Mouse (Mus musculus): ENCODE data around the gene Vegfd.

Gene Vegfd

DNA sequence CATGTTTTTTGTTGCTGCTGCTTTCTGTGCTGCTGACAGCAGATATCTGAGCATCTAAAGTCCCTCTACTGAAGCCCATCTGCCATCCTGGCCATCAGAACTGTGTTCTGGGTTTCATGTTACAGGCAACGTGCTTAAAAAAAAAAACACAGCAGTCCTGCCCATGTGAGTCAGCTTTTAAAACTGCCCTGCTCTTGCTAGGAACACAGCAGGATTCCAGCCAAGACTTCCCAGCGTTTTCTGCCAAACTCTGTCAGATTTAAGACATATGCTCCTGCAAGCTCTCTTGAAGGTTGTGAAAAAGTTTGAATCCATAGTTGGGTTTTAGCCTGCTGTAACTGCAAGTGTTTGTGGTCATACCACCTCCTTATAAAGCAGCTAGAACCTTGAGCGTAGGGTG lies at the start of gene Vegfd:
Gene Vegfd, plus strand, starts transcription at position 298 of the 400 bp plus-strand sequence.
- DNase-seq (ENCODE audit: low read depth, low spot score): peak; percentile 95

DNA sequence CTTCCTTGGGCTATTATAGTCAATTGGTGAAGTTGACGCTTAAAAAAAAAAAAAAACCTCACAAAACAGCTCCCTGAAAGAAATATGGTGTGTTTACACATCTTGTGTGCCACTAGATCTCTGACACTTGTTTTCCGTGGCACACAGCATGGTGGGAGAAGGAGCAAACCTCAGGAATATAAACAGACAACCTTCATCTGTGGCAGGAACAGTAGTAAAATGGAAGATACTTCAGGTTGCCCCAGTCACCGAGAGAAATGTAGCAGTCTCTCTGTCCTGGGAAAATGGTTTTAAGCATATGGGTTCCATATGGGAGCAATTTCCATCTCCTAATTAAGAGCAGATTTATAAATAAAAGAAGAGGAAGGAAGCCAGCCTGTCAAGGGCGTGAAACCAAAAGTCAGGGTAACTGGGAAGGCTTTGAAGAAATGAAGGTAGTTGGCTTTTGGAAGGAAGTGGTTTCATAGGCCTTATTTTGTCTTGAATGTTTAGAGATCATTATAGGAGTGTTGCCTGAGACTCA lies 49.7 kb upstream of the Vegfd start:
- DNase-seq (ENCODE audit: low read depth, low spot score): peak; percentile 3

DNA sequence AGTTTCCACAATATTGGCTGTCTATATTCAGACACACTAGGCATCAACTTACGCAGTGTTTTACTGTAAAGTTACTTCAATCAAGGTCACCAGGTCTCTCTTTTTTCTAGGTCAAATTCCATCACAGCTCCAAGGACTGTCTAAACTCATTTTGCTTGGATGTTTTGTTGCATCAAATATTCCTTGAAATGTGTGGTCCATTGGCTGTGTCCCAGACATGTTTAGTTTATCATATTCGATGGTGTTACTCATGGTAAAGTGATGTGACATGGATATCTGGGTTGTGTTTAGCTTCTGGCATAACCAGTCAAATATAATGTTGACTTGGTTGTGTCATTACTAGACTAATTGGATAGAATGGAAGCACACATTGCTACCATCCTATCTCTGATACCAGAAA lies 42.8 kb upstream of the Vegfd start:
- peak; percentile 31 for DNase-seq (ENCODE audit: low read depth, low spot score)

DNA sequence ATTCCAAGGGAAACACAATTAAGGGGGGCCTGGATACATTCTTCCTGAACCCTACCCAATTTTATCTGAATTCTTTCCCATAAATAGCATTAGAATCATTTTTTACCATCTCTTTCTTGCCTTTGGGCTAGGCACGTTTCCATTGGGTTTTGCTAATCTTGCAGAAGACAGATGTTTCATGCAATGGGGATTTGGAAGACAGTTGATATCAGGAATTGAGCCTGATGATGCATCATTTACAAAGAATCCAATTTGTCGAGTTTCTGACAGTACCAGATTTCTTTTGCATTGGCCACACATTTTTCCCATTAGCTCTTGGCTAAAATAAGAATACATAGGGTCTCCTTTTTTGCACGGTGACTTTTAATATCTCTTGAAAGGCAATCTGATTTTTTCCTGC lies 42.4 kb upstream of the Vegfd start:
- peak; percentile 50 for DNase-seq (ENCODE audit: low read depth, low spot score)

DNA sequence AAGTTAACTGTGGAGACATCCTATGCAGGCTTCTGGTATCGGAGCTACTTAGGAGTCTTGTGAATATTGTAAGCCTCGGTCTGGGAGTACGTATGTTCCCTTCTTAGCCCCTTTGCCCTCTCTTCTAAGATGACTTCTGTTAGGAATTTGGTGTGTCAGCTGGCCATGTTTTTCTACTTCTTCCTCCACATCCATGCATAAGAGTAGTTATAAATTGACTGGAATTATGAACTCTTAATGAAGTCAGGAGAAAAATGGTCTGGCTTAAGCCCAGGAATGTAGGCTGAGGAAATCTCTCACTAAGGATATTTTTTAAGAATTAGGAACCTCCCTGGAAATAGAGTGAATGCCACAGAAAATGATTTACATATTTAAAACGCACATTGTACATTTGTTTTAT lies 34.6 kb upstream of the Vegfd start:
- DNase-seq (ENCODE audit: low read depth, low spot score): no peak

DNA sequence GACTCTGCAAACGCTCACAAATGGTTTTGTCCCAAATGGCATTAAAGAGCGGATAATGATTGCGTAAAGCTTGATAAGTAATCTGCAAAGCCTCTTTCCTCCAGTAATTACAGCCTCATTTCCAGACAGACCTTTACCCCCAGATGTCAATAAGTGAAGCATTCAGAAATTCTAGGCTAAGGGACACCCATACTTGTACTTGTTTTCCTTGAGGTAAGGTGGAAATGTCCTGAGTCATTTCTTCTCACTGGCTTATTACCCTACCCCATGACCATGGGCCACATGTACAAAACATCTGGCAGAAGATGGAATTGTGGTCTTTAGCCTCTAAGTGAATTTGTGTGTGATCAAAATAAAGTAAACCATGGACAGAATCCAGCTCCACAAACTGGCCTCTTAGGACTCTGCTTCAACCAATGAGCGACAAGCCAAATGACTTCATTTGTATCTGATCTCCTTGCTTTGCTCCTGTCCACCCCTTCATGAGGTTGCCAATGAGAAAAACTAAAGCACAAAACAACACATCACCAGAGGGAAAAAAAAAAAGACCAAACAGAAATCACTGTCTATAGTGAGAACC lies 27.7 kb upstream of the Vegfd start:
- DNase-seq (ENCODE audit: low read depth, low spot score): peak; percentile 3

DNA sequence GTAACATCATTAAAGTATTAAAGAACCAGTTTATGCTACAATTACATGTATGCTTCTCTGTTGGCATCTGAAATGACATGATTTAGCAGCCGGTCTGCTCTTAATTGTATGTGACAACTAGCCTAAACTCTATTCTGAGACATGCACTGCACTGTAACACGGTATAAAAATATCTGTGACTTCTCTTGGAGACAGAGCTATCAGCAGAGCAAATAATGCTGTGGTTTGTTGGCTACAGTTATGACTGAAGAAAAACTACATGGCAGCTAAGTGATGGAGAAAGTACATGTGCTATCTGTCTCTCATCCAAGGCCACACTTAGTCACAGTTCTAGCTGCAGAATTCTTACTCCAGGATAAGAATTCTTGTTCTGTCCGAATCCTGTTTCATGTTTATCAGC lies 24.2 kb upstream of the Vegfd start:
- DNase-seq (ENCODE audit: low read depth, low spot score): no peak

DNA sequence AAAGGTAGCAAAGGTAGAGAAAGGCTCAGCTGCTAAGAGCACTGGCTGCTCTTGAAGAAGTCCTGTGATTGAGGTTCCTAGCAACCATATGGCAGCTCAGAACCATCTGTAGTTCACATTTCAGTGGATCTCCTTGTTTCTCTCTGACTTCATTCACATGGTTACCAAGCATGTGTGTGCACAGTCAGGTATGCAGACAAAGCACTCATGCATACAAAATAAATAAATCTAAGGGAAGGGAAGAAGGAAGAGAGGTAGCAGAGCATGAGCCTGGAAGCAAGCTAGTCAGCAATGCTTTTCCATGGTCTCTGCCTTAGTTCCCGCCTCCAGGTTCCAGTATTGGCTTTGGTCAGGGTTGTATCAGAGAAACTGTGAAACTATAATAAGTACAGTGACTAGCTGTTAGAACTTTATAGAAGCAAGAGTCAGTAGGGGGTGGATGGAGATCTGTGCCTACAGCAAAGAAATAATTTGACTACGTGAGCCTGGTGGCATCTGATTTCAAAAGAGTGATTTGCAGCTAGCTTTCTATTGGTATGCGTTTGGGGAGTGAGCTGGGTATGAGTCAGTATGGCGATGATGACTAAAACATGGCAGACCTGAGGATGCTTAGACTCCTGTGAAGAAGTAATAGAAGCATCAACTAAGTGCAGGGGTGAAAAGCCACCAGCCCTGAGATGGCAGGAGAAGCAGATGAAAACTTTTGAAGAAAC lies 7.9 kb upstream of the Vegfd start:
- peak; percentile 71 for DNase-seq (ENCODE audit: low read depth, low spot score)

DNA sequence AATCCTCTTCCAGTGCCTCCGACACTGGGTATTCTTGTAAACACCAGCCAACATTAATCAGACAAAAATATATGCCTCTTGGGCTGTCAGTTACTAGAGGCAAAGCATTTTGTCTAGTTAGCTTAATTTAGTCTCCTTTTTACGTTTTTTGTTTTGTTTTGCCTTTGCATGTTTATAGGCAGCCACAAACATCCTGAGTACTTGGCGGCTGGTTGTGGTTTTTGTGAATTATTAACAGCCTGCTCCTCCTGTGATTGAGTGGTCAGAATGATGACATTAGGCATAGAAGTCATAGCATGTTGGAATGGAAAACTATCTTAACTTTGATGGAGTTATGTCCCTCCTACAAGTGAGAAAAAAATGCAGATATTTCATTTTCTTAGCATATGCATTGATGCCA lies 2.6 kb upstream of the Vegfd start:
- DNase-seq (ENCODE audit: low read depth, low spot score): no peak

DNA sequence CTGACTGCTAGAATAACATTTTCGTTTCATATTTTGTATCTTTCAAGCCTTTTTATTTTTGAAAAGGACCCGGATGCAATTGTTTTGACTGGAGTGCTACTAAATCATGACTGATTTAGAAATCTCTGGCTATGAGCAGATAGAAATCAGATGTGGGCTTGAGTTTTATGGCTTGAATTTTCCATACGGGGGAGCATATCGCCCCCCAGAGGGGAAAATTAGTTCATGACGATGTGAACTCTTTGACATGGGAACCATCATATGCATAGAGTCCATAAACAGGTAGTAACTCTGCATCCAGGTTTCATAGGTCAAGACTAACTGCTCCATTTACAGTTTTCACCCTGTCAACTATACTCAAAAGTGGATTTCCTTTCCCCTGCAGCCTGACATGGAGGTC lies 1.4 kb downstream of the Vegfd start:
- peak; percentile 73 for DNase-seq (ENCODE audit: low read depth, low spot score)

DNA sequence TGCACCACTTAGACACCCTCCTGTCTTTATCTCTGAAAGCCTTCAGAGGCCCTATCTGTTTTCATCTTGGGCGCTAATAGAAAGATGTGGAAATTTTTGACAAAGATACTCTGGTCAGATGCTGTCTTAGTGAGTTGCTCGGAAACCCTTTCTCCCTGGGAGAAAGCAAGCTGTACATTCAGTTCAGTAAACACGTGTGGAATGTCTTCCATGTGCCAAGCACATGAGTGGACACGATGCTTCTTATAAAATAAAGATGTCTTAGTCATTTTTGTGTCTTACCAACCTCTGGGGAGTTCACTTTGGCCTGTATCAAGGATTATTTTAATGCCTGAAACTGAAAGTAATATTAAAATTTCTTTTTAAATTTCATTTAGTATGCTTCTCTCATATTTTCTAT lies 6.5 kb downstream of the Vegfd start:
- peak; percentile 77 for DNase-seq (ENCODE audit: low read depth, low spot score)

DNA sequence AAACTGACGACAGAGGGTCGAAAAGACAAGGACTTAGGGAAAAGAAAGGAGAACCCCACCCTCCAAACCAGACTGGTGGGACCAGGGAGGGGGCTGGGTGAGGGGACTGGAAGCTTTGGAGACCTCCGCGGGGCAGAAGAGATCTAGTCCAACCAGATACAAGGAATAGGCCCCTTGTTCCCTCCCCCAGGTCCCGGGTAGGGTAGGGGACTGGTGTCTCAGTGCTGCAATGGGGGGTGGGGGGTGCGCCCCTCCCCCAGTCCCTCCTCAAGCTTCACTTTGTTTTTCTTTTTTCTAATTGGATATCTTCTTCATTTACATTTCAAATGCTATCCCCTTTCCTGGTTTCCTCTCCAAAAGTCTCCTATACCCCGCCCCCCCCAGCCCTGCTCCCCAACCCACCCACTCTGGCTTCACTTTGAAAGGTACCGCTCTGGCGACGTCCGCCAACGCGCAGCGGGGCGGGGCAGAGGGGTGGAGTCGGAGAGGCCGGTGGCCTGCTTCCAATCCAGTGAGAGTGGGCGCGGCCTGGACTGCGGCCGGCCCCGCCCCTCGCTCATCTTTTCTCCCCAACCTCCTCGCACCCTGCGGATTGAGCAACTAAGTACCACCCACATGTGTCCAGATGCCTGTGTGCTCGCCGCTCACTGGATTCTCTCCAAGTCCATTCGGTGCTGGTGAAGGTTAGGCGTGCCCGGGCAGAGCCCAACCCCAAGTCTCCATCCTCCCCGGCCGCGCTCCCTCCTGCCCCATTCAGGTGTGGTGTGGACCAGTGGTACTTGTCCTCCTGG lies 8.6 kb downstream of the Vegfd start:
- peak; percentile 91 for DNase-seq (ENCODE audit: low read depth, low spot score)

DNA sequence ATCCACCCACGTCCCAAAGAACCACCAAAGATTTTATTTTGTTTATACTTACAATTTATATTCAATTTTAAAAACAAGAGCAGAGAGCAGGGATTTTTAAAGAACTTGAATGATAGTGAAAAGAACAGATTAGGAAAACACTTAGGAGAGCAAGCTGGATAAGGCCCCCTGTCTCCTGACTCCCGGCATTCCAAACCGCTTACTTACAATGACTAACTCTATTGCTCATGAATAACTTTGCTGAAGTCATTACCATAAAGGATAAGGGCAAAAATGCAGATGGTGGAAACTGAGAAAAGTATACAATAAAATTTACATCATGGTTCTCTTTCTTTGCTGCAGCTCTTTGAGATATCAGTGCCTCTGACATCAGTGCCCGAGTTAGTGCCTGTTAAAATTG lies 20.9 kb downstream of the Vegfd start:
- peak; percentile 77 for DNase-seq (ENCODE audit: low read depth, low spot score)

DNA sequence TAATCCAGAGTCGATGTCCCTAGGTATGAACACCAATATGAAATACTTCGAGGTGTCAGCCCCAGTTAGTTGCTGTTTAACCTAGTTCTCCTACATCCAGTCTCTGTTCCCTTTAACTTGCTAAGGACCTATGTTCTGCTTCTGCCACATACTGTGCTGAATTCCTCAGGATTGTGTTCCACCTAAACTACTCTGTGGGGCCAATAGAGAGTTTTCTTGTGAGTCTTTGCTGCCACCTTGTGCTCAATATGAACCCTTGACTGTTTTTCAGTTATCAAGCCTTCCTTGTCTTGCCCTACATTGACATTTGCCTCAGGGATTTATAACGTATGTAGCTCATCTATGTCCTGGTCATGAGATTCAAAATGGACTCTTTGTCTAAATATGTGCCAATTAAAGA lies 25.3 kb downstream of the Vegfd start:
- DNase-seq (ENCODE audit: low read depth, low spot score): peak; percentile 67

DNA sequence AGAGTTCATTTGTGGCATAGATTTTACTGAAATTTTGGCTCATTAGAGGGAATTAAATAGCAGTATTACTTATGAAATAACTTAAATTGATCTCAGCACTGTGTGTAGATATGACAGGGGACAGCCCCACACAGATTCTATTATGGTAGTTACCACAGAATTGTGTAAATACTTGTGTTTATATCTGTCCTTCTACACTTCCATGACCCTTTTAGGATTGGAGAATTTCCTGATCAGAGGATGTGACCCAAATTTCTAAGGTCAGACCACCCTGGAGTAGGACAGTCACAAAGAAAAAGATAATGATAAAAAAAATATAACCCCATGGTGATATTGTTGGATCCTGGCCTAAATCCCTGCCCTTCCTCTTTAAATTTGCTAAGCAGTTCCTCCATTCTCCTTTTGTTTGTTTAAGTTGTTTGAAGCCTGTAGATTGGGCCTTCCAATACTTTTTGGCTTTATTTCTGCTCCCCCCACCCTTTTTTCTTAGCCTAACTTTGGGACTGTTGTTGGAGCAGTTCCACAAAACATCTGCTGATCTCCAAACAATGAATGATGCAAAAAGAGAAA lies 32.0 kb downstream of the Vegfd start:
- no peak for DNase-seq (ENCODE audit: low read depth, low spot score)

DNA sequence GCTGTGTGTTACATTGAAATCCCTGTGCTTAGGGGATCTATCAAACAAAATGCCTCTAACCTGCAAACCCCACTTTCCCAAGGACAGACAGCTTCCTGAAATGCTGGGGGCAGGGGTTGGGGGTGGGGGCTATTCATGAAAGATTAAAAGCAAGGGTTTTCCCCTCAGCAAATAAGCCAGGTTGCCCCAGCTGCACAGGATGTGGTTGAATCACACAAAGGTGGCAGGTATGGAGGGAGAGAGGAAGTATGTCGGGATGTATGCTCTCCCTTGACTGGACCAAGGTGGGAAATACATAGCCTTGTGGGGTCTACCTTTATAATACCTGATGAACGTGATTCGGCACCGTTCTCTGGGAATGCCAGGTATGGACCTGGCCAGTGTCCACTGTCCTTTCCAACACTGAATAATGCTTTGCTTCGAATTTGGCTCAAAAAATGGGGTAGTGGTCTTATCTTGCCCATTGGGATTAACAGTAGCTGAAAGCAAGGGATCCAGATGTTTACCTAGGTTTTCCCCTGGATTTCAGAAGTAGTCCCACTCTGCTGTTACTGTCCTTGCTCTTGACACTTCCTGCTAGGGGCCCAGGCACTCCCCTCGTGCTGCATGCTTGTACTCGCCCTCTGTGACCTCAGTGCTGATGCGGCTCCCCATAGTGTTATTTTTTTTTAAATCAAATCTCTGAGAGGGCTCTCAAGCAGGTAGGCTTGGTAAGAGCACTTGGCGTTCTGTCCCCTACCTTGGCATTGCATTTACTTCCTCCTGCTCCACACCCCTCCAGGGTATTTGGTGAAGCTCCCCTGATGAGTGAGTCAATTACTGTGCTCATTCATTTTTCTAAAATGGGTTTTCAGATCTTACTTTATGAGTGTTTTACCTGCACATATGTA lies 33.2 kb downstream of the Vegfd start:
- no peak for DNase-seq (ENCODE audit: low read depth, low spot score)

DNA sequence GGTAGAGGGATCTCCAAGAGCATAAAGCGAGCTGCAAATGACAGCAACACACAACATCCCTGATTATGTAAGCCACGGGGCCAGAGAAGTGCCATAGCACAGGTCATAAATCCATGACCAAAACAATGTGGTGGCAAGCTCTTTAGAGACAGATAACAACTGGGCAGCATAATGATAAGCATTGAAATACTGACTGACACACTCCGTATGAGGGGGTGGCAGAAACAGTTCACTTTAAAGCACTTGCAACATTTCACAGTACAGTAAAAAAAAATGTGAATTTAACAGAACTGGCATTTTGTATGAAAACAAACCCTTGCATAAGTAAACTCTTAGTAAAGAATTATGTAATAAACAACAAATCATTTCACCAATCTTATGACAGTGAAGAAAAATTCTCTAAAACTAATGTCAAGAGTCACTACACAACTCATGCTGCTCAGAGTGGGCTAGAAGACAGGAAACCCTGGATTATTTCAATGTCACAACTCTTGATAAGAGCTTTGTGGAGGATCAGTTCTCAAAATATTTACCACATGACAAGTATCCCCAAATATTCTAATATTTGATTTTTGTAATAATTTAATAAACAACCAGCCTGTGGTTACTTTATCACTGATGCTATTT lies 35.2 kb downstream of the Vegfd start:
- no peak for DNase-seq (ENCODE audit: low read depth, low spot score)

DNA sequence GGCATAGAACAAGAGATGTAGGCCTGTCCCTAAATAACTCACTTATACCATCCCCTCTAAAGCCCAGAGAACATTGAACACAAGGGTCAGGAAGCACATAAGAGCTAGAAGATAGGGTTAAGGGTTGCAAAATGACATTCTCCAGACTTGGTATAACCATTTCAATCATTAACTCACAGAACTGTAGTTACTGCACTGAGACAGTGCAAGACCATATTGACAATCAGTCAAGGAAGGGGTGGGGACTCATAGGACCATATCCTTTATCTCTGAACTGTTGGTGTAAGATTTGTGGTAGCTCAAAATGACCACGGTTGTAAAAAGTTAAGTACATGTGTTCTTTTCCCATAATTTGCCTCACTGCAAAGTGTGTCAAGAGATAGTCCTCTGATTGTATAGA lies 37.4 kb downstream of the Vegfd start:
- no peak for DNase-seq (ENCODE audit: low read depth, low spot score)

DNA sequence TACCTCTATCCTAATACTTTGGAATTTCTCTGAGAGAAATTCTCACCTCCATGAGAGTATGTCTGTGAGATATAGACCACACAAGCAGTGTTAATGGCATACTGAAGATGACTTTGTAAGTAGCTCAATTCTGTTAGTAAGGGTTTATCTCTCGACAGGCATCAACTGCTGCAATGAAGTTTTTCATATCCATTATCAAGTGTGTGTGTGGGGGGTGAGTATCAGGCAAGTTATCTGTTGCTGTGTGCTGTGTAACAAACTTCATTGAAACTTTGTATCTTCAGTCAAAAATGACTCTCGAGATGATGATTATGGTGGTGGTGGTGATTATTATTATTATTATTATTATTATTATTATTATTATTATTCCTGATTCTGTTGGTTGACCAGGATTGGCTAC lies 43.6 kb downstream of the Vegfd start:
- DNase-seq (ENCODE audit: low read depth, low spot score): no peak

DNA sequence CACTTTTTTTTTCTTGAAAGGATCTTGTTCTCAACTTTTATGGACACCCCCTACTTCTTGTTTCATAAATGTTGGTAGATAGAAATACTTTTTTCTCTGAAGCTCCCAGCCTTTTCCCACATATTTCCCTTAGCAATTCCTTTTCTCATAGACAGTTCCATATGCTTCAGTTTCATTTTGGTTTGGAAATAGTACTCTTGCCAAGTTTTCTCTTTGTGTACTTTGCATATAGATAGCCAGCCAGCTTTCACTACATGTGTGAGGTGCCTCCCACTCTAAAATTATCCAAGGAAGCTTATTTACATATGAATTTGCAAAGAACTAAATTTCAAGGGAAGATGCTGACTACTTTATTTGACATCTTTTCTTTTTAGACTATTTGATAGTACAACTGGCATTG lies 44.8 kb downstream of the Vegfd start:
- no peak for DNase-seq (ENCODE audit: low read depth, low spot score)

DNA sequence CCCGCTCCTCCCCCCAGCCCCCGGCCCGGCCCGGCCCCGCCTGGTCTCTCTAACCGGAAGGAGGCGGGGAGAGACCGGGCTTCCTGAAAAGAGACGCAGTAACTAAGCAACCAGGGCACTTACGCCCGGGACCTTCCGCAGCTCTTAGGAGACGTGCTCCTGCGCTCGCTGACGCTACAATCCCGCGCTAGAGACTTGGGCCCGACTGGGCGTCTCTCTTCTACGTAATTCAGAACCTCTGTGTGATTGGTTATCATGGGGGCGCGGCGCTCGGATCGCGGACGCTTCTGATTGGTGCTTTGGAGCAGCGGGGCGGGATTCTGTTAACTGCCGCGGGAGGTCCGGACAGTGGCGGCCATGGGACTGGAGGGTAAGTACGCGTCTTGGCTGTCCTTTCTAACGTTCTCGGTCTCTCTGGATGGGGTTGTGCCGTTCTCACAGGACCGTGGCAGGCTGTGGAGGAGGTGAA lies 46.3 kb downstream of the Vegfd start, which contains the start of gene Piga:
Gene Piga, plus strand, starts transcription at position 317 of the 469 bp plus-strand sequence.
- peak; percentile 97 for DNase-seq (ENCODE audit: low read depth, low spot score)
